Mouse (Mus musculus): ENCODE results near the gene Fam83f. TPM values are rescaled to one million over a fixed set of nuclear protein-coding genes. Genes with fewer than 3 reads are reported as not detected.

The Fam83f gene
- total RNA-seq (2017): 0.10 to 0.57 TPM in 2 of 3 replicates, not detected in the other

GRCm38 (mm10) chr15:80671295-80672252, at the start of gene Fam83f:
Gene Fam83f, plus strand, starts transcription at chr15:80671847.
- ATAC-seq (replicated peaks; ENCODE audit: insufficient number of reproducible peaks, low FRiP score, low TSS enrichment, poor library complexity, severe bottlenecking): peak; percentile 64

DNA sequence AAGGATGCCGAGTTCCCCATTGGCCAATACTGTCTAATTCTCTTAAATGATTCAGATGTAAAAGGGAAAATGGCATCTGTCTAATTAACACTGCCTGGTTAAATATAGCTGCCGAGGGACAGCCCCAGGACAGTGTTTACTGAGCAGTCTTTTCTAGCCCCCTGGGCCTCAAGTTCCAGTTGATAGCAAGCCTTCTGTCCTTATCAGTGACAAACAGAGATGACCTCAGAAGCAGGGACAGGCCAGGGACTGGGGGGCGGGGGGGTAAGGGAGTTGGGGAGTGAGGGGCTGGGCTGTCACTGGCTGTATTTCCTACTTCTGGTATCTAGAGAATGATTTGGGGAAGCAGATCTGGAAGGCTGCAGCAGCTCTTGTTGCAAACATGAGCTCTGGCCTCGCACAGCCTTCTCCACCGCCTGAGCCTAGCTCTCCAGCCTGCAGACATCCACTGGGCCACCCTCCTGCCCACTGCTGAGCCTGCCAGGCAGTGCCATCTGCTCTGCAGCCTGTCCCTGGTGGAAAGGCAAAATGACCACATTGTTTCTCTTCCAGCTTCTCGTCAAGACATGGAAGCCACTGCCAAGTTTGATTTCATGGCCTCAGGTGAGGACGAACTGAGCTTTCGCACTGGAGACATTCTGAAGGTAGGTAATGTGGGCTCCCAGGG, 48.3 kb upstream of the Fam83f start:
- ATAC-seq (replicated peaks; ENCODE audit: insufficient number of reproducible peaks, low FRiP score, low TSS enrichment, poor library complexity, severe bottlenecking): no peak

DNA sequence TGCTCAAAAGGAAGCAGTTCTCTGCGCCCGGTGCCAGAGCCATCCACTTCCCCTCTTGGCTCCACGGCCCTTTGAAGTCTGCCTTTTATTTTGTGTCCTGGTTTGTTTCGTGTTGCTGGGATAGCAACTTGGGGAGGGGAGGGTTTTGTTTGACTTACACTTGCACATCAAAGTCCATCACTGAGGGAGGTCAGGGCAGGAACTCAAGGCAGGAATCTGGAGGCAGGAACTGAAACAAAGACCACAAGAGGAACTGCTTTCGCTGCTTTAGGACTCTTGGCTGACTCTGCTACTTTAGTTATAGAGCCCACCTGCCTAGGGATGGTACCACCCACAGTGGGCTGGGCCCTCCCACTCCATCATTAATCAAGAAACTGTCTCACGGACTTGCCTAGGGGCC, 45.2 kb upstream of the Fam83f start:
- ATAC-seq (replicated peaks; ENCODE audit: insufficient number of reproducible peaks, low FRiP score, low TSS enrichment, poor library complexity, severe bottlenecking): no peak

GRCm38 (mm10) chr15:80630147-80630546, 41.5 kb upstream of the Fam83f start:
- ATAC-seq (replicated peaks; ENCODE audit: insufficient number of reproducible peaks, low FRiP score, low TSS enrichment, poor library complexity, severe bottlenecking): no peak

- no peak for ATAC-seq (replicated peaks; ENCODE audit: insufficient number of reproducible peaks, low FRiP score, low TSS enrichment, poor library complexity, severe bottlenecking)
Observed at GRCm38 (mm10) chr15:80630711-80631110, 40.9 kb upstream of the Fam83f start.

DNA sequence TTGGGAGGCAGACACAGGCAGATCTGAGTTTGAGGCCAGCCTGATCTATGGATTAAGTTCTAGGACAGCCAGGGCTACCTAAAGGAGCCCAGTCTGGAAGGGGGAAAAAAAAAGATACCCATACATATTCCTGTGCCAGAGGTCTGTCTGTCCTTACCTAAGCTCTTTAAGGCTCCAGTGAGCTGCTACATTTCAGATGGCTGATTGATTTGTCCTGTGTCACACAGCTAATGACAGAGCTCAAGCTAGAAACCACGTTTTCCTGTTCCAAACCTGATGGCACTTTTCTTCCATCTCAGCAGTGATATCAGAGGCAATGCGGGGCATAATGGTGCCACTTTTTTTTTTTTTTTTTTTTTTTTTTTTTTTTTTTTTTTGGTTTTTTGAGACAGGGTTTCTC, 40.3 kb upstream of the Fam83f start:
- ATAC-seq (replicated peaks; ENCODE audit: insufficient number of reproducible peaks, low FRiP score, low TSS enrichment, poor library complexity, severe bottlenecking): no peak

GRCm38 (mm10) chr15:80632280-80632893, 39.3 kb upstream of the Fam83f start:
- no peak for ATAC-seq (replicated peaks; ENCODE audit: insufficient number of reproducible peaks, low FRiP score, low TSS enrichment, poor library complexity, severe bottlenecking)

GRCm38 (mm10) chr15:80634391-80635193, 37.1 kb upstream of the Fam83f start:
- ATAC-seq (replicated peaks; ENCODE audit: insufficient number of reproducible peaks, low FRiP score, low TSS enrichment, poor library complexity, severe bottlenecking): peak; percentile 70

GRCm38 (mm10) chr15:80636757-80637372, 34.8 kb upstream of the Fam83f start:
- ATAC-seq (replicated peaks; ENCODE audit: insufficient number of reproducible peaks, low FRiP score, low TSS enrichment, poor library complexity, severe bottlenecking): no peak

DNA sequence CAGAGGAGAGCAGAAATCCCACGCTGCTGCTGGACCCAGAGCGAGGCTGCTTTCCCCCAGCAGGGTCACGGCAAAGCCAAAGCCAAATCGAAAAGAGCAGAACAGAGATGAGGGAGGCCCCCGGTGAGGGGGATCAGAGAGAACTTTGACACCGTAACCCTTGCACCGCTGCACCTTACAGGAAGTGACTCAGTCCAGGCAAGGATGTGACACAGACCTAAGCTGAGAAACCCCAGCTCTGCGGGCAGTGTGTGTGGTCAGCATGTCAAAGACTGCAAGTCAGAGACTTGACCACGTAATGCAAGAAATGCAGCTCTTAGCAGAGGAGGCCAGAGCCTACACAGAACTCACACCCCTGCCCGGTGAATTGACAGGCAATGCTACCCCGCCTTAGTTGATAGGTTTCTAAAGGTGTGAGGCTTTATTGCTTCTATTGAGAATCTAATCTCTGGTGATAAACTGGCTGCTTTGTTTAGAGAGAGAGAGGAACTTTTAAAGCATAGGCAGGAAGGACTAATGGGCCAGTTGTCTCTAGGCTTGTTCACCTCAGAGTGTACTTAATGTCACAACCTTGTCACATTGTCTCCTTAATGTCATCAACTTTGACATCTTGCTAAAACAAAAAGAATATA, 32.5 kb upstream of the Fam83f start:
- ATAC-seq (replicated peaks; ENCODE audit: insufficient number of reproducible peaks, low FRiP score, low TSS enrichment, poor library complexity, severe bottlenecking): peak; percentile 49

GRCm38 (mm10) chr15:80639874-80640273, 31.8 kb upstream of the Fam83f start:
- no peak for ATAC-seq (replicated peaks; ENCODE audit: insufficient number of reproducible peaks, low FRiP score, low TSS enrichment, poor library complexity, severe bottlenecking)

DNA sequence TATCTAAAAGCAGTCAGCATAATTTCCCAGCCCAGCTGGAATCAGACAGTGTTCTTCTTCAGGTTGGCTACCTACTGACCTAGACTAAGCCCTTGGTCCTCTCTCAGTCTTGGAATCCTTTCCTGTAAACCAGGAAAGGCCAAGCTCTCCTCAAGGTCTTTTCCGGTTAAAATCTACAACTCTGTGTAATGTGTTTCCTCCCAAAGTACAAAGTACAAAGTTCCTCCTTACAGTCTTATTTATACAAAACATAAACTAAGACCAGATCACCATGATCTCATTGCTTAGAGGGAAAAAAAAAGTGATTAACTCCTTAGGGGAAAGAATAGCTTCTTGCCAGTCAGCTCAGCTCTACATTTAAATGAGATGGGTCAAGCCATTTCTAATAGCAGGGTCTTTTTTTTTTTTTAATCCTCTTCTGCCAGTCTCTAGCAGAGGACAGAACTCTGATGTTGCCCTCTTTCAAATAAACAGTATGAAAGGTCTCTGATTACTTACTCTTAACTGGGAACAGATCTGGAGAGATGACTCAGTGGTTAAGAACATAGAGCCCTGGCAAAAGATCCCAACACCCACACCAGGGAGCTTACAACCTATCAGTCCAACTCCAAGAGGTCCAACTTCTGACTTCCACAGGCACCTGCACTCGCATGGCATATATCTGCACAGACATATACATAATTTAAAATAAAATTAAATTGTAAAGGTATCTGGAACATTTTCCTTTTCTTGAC, 29.8 kb upstream of the Fam83f start:
- no peak for ATAC-seq (replicated peaks; ENCODE audit: insufficient number of reproducible peaks, low FRiP score, low TSS enrichment, poor library complexity, severe bottlenecking)

DNA sequence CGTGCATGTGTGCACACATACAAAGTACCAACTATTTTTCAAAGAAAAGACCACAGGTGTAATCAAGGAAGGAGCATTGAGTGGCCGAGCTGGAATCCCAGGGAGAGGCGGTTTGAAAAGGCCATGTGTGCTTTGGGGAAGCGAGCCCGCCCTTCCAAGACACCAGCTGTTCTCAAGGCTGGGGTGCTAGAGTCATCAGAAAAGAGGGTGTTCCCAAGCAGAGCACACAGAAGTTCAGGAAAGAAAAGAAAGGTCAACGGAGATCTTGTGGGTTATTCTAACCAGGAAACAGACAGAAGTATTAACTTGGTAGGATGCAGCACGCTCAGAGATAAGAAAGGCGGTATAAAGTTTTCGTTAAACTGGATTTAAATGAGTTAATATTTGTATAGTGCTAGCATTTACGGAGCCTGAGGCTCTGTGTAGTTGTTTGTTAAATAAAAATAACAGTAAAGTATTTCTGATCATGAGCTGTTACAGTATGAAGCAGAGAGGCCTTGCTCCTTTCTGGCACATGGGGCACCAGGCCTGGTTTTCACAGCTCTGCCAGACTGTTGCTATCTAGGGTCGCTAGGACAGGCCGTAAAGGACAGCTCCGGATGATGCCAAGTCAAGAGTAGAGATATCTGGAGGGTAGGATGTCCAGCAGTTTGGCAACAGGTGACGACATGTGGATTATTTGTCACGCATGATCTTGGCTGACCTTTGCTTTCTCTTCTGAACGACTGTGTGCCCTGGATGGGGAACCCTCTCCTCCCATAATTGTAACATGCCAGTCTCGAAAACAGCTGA, 26.4 kb upstream of the Fam83f start:
- ATAC-seq (replicated peaks; ENCODE audit: insufficient number of reproducible peaks, low FRiP score, low TSS enrichment, poor library complexity, severe bottlenecking): no peak

- no peak for ATAC-seq (replicated peaks; ENCODE audit: insufficient number of reproducible peaks, low FRiP score, low TSS enrichment, poor library complexity, severe bottlenecking)
Observed at GRCm38 (mm10) chr15:80648977-80649606, 22.6 kb upstream of the Fam83f start.

DNA sequence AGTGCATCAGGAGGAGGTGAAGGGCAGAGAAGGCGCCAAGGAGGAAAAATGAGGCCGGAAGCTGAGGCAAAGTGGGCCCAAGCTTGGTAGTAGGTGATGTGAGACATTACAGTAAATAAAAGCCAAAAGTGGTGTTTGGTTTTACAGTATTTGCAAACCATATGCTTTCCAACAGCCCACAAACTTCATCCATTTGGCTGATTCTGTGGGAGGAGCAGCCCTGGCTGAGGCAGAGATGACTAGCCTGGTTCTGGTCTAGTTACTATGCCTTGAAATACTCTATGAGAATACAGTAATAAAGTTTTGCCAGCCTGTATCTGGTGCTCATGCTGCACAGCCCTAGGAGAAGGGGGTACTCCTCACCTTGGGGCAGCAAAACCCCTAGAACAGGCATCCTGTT, 21.2 kb upstream of the Fam83f start:
- no peak for ATAC-seq (replicated peaks; ENCODE audit: insufficient number of reproducible peaks, low FRiP score, low TSS enrichment, poor library complexity, severe bottlenecking)

GRCm38 (mm10) chr15:80653865-80654264, 17.8 kb upstream of the Fam83f start:
- no peak for ATAC-seq (replicated peaks; ENCODE audit: insufficient number of reproducible peaks, low FRiP score, low TSS enrichment, poor library complexity, severe bottlenecking)

Data from monocyte, adult 5-6 weeks (primary cell).